Mouse (Mus musculus) forebrain, embryonic 16.5 days (tissue): ENCODE measurements around the gene Arl2. TPM values are rescaled to one million over a fixed set of nuclear protein-coding genes. Genes with fewer than 3 reads are reported as not detected.

Source experiments
- ATAC-seq: fragments of 200-750 bp; cut with Nextera tagmentation; 2 replicates; pipeline ENCODE4 v1.8.0; 2017; ENCODE audit warnings: mild to moderate bottlenecking, moderate library complexity
- H3K27ac ChIP-seq: fragments of 300-500 bp; sonication (generic); 2 replicates; pipeline ENCODE4 v1.5.1; 2014; ENCODE audit warnings: low read length, control low read depth
- H3K27me3 ChIP-seq: fragments of 300-500 bp; sonication (generic); replicated peaks from 2 replicates; pipeline ENCODE4 v1.6.1; 2014; ENCODE audit warnings: low read length; ENCODE audit not compliant: control insufficient read depth, insufficient read depth
- H3K36me3 ChIP-seq: fragments of 300-500 bp; sonication (generic); 2 replicates; pipeline ENCODE4 v1.6.1; 2014; ENCODE audit not compliant: control insufficient read depth, insufficient read depth
- H3K4me1 ChIP-seq: fragments of 300-500 bp; sonication (generic); replicated peaks from 2 replicates; pipeline ENCODE4 v1.6.1; 2014; ENCODE audit warnings: low read length; ENCODE audit not compliant: control insufficient read depth, insufficient read depth
- H3K4me2 ChIP-seq: fragments of 300-500 bp; sonication (generic); 2 replicates; pipeline ENCODE4 v1.6.1; 2014; ENCODE audit warnings: mild to moderate bottlenecking, low read length, control low read depth
- H3K4me3 ChIP-seq: fragments of 300-500 bp; sonication (generic); replicated peaks from 2 replicates; pipeline ENCODE4 v1.5.1; 2014; ENCODE audit warnings: mild to moderate bottlenecking, low read length, control low read depth
- H3K9ac ChIP-seq: fragments of 300-500 bp; sonication (generic); replicated peaks from 2 replicates; pipeline ENCODE4 v1.6.1; 2014; ENCODE audit warnings: low read depth, low read length, control low read depth
- H3K9me3 ChIP-seq: fragments of 300-500 bp; sonication (generic); 2 replicates; pipeline ENCODE4 v1.6.1; 2016; ENCODE audit warnings: low read length; ENCODE audit not compliant: control insufficient read depth
- WGBS: fragments of 180-500 bp; shearing (Covaris S2); extraction: QIAGEN DNeasy Blood & Tissue Kit; methylation state at CpG from one replicate; pipeline ENCODE4 v1.1.7; 2014; 5-methylcytosine and 5-hydroxymethylcytosine counted together
- polyA plus RNA-seq: library from polyadenylated mRNA; unstranded; fragments of >200 nt; fragmentation: Nextera tagmentation; extraction: Ambion mirVana; gene quantifications from 2 replicates; pipeline ENCODE4 v1.2.1, GENCODE M21; 2015

The Arl2 gene
- polyA plus RNA-seq, 1 experiment from 2014 or later: 92.6 TPM

GRCm38 (mm10) chr19:6117986-6118676 lies 23.2 kb downstream of the Arl2 start, which contains the start of gene Sac3d1:
Sac3d1 (minus strand) TSS chr19:6118650.
- peak within 1 kb of the TSS; percentile 95 for H3K27ac ChIP-seq
- H3K4me1 ChIP-seq: peaks cover 21% of the 10 kb centered on the region
- no peaks in the 10 kb centered on the region for H3K27me3 ChIP-seq
- WGBS: under 1% methylated on average over 77 of the region's 77 CpGs
- H3K9ac ChIP-seq: peak within 1 kb of the TSS; percentile 88
- peaks cover 15% of the 10 kb centered on the region for H3K36me3 ChIP-seq
- H3K4me3 ChIP-seq: peak within 1 kb of the TSS; percentile 88
- ATAC-seq: peak; percentile 93
- H3K4me2 ChIP-seq: peak within 1 kb of the TSS; percentile 76
- H3K9me3 ChIP-seq: no peaks in the 10 kb centered on the region

- no peak; the same call in 1 of the 2 replicates for ATAC-seq
- Histone ChIP-seq H3K27me3 (no peaks in the 10 kb centered on the region), H3K27ac (peak overlapping the region; percentile 95), H3K4me1 (peaks cover 21% of the 10 kb centered on the region), H3K4me2 (peak overlapping the region; percentile 76), H3K9ac (peak overlapping the region; percentile 88), H3K4me3 (peak overlapping the region; percentile 88), H3K9me3 (no peaks in the 10 kb centered on the region), H3K36me3 (peaks cover 15% of the 10 kb centered on the region)
- 4% methylated on average over 32 of the region's 32 CpGs for WGBS
Measured at GRCm38 (mm10) chr19:6117346-6117985, 23.9 kb downstream of the Arl2 start.

GRCm38 (mm10) chr19:6116113-6116850 lies 25.1 kb downstream of the Arl2 start:
- Histone ChIP-seq H3K4me2 (no peak overlapping the region; the same call in 1 of the 2 replicates), H3K36me3 (peaks cover 15% of the 10 kb centered on the region), H3K27ac (no peak overlapping the region), H3K9ac (no peak overlapping the region), H3K27me3 (no peaks in the 10 kb centered on the region), H3K4me3 (no peak overlapping the region), H3K4me1 (peaks cover 21% of the 10 kb centered on the region), H3K9me3 (no peaks in the 10 kb centered on the region)
- no peak for ATAC-seq
- 89% methylated on average over 14 of the region's 15 CpGs for WGBS

- no peak for ATAC-seq
- Histone ChIP-seq H3K27me3 (no peaks in the 10 kb centered on the region), H3K4me2 (no peak overlapping the region), H3K36me3 (peaks cover 15% of the 10 kb centered on the region), H3K4me3 (no peak overlapping the region), H3K9me3 (no peaks in the 10 kb centered on the region), H3K27ac (no peak overlapping the region), H3K4me1 (peaks cover 11% of the 10 kb centered on the region), H3K9ac (no peak overlapping the region)
- 80% methylated on average over 6 of the region's 6 CpGs for WGBS
Measured at GRCm38 (mm10) chr19:6113116-6113515, 28.2 kb downstream of the Arl2 start.

GRCm38 (mm10) chr19:6105586-6105985 lies 35.8 kb downstream of the Arl2 start, which contains the start of gene Naaladl1:
Naaladl1 (plus strand) TSS chr19:6105782.
- Histone ChIP-seq H3K27ac (no peak within 1 kb of the TSS), H3K9ac (no peak within 1 kb of the TSS), H3K9me3 (no peaks in the 10 kb centered on the region), H3K4me2 (no peak within 1 kb of the TSS), H3K4me1 (no peaks in the 10 kb centered on the region), H3K36me3 (no peaks in the 10 kb centered on the region), H3K4me3 (no peak within 1 kb of the TSS), H3K27me3 (no peaks in the 10 kb centered on the region)
- WGBS: 88% methylated on average over 7 of the region's 7 CpGs
- no peak for ATAC-seq

GRCm38 (mm10) chr19:6104476-6104875 lies 36.9 kb downstream of the Arl2 start:
- Histone ChIP-seq H3K27me3 (no peaks in the 10 kb centered on the region), H3K36me3 (no peaks in the 10 kb centered on the region), H3K9me3 (no peaks in the 10 kb centered on the region), H3K9ac (no peak overlapping the region), H3K4me2 (no peak overlapping the region), H3K4me3 (no peak overlapping the region), H3K4me1 (no peaks in the 10 kb centered on the region), H3K27ac (no peak overlapping the region)
- 81% methylated on average over 4 of the region's 4 CpGs for WGBS
- no peak for ATAC-seq

GRCm38 (mm10) chr19:6102169-6102853 lies 39.0 kb downstream of the Arl2 start:
- Histone ChIP-seq H3K4me1 (no peaks in the 10 kb centered on the region), H3K27ac (no peak overlapping the region), H3K27me3 (no peaks in the 10 kb centered on the region), H3K9me3 (no peaks in the 10 kb centered on the region), H3K4me2 (no peak overlapping the region), H3K9ac (no peak overlapping the region), H3K4me3 (no peak overlapping the region), H3K36me3 (no peaks in the 10 kb centered on the region)
- WGBS: 90% methylated on average over 6 of the region's 6 CpGs
- no peak for ATAC-seq

GRCm38 (mm10) chr19:6101186-6101585 lies 40.2 kb downstream of the Arl2 start:
- H3K4me3 ChIP-seq: no peak overlapping the region
- no peaks in the 10 kb centered on the region for H3K4me1 ChIP-seq
- 80% methylated on average over 6 of the region's 6 CpGs for WGBS
- no peak overlapping the region for H3K9ac ChIP-seq
- H3K27me3 ChIP-seq: no peaks in the 10 kb centered on the region
- H3K36me3 ChIP-seq: no peaks in the 10 kb centered on the region
- H3K9me3 ChIP-seq: no peaks in the 10 kb centered on the region
- ATAC-seq: no peak
- no peak overlapping the region for H3K4me2 ChIP-seq
- H3K27ac ChIP-seq: no peak overlapping the region

- Histone ChIP-seq H3K27ac (no peak overlapping the region), H3K27me3 (no peaks in the 10 kb centered on the region), H3K9ac (no peak overlapping the region), H3K4me3 (no peak overlapping the region), H3K4me2 (no peak overlapping the region), H3K36me3 (no peaks in the 10 kb centered on the region), H3K4me1 (no peaks in the 10 kb centered on the region), H3K9me3 (no peaks in the 10 kb centered on the region)
- ATAC-seq: no peak
- WGBS: 93% methylated on average over 3 of the region's 3 CpGs
Measured at GRCm38 (mm10) chr19:6097847-6098246, 43.5 kb downstream of the Arl2 start.
